Mouse (Mus musculus): ENCODE measurements around the gene Zbtb32.

DNA sequence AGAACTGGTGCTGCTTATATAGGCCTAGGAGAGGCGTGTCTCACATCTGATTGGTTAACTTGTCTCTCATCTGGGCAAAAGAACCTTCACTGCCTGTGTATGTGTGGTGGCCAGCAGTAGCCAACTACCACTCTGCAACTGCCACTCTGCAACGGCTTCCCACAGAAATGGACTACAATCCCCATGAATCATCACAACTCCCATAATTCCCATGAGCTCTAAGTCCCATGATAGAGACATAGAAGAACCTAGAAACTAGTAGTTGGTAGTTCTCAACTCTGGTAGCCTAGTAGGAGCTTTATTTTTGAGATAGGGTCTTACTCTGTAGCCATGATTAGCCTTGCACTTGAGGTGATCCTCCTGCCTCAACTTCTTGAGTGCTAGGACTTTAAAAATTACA is 48.8 kb downstream of the Zbtb32 start:
- TF ChIP-seq CTCF (IDR thresholded peaks at IDR 0.05; ENCODE audit: low read depth, low read length) (no peak), POLR2A (IDR thresholded peaks at IDR 0.05; ENCODE audit: borderline replicate concordance, low read depth, low read length) (no peak)

All from bone marrow macrophage, adult 2 months (primary cell).